Mouse (Mus musculus): ENCODE results near the gene Lbr.

DNA sequence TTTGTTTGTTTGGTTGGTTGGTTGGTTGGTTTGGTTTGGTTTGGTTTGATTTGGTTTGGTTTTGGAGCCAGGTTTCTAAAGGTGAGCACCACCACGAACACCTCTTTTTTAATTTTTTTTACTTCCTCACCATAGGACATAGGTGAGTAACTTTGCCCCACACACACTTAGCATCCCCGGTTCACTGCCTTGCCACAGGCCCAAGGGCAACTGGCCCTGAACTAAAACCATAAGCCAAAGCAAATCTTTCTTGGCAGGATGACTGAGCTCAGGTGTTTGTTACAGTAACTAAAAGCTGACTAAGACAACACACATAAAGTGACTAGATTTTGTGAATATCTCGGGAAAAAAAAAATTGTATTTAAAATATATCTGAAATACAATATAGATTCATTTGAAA lies 4.5 kb upstream of the Lbr start:
- TF ChIP-seq CTCF (IDR thresholded peaks at IDR 0.05; ENCODE audit: borderline replicate concordance, insufficient read depth, low read length) (no peak), POLR2A (IDR thresholded peaks at IDR 0.05; ENCODE audit: low read depth, low read length) (no peak)

Data from embryonic fibroblast, embryonic 13.5 days (primary cell).